Mouse (Mus musculus) neutrophil, adult 5-6 weeks (primary cell): ENCODE measurements around the gene Pik3cd. TPM values are rescaled to one million over a fixed set of nuclear protein-coding genes. Genes with fewer than 3 reads are reported as not detected.
A peak's percentile ranks its signal among the peaks of the same experiment; 100 is the strongest.

Experiments
- ATAC-seq: fragments of 151-379, 151-347 bp; 2 replicates; pipeline ENCODE4 v1.8.0; 2017; ENCODE audit warnings: mild to moderate bottlenecking, moderate TSS enrichment; ENCODE audit not compliant: insufficient number of reproducible peaks, poor library complexity, low FRiP score, severe bottlenecking; ENCODE audit errors: extremely low read depth
- total RNA-seq: library from RNA; stranded (forward); fragments of 200-1000 nt; gene quantifications from 2 replicates; pipeline ENCODE4 v1.2.3, GENCODE M21; 2017

The Pik3cd gene
- total RNA-seq, 1 experiment from 2014 or later, result 255 TPM

- ATAC-seq, result no peak
These were observed 25.3 kb upstream of the Pik3cd start for GRCm38 (mm10) chr4:149727636-149728035.

DNA sequence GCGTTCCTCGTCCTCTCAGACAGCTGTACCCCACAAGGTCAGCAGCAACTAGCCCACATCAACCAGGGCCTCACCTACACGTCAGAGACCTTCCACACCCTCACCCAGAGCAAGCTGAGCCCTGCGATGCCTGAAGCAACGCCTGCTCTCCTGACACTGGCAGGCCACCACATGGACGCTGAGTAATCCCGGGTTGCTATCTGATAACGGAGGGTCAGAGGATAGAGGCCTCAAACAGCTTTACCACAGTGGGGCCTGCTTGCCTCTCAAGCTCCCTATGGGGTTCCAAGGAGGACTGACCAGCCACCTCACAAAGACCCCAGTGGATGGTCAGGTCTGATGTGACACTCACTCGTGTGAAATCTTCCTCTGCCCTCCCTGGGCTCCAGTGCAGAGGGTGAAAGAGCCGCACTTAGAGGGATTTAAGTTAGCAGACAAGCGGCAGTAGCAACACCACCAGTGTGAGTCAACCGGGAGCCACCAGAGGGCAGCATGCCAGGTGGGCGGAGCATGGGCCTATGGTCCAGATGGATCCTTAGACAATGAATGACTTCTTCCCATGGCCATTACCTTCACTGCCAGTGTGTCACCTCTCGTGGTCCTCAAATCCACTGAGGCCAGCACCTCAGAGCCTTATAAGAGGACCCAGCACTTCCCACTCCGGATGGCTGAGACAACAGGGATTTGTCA lies 23.4 kb upstream of the Pik3cd start:
- ATAC-seq, result peak; percentile 30; the same call in 1 of the 2 replicates

GRCm38 (mm10) chr4:149724916-149725470 lies 22.6 kb upstream of the Pik3cd start:
- ATAC-seq, result no peak

- peak; percentile 40; the same call in 1 of the 2 replicates for ATAC-seq
These were observed 21.7 kb upstream of the Pik3cd start for GRCm38 (mm10) chr4:149723855-149724731.

DNA sequence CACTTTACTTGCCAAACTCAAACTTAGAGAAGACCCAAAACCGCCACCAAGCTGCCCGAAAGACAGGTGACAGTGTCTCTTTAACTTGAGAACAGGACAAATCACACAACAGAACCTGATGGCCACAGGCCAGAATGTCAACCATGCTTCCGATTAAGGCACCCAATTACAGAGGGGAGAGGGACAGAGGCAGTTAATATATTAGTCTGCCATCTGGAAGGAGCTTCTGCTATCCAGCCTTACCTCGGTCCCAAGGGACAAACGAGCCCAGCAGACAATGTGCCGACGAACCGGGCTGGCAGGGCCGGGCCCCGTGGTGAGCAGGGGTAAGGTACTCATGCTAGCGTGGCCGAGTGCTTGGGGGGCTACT lies 20.6 kb upstream of the Pik3cd start:
- ATAC-seq, result no peak

- ATAC-seq, result no peak
These were observed 20.0 kb upstream of the Pik3cd start for GRCm38 (mm10) chr4:149722104-149723020.

DNA sequence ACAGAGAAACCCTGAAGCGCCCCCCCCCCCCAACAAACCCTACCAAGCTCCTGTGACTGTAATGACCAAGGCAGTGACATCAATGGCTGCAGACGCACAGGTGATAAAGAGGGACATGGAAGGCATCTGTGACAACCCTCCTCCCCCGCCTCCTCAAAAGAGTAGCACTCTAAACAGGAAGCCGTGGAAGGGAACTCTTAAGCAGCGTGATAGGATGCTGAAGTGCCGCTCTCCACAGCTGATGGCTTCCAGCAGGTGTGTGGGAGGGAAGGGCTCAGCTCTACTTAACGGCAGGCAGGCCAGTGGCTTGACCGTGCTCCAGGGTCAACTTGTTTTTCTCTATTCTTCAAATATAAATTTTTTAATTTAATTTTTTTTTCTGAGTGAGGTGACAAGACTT lies 18.8 kb upstream of the Pik3cd start:
- no peak for ATAC-seq

DNA sequence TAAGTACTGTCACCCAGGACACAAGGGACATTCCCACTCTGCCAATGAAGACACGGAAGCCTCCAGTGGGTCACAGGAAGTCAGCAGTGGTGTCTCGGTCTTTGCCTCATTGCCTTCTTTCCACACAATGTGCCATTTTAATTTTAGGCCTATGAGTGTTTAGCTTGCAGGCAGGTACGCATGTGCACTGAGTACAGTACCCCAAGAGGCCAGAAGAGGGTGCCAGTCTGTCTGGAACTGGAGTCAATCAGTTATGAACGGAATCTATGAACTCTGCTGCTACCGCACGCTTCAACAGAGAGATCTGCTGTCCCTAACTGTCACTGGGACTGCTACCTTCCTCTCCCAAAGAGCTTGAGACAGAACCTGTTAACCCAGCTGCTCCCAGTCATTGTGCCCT lies 17.3 kb upstream of the Pik3cd start:
- no peak for ATAC-seq

GRCm38 (mm10) chr4:149714542-149714941 lies 12.2 kb upstream of the Pik3cd start:
- no peak for ATAC-seq

DNA sequence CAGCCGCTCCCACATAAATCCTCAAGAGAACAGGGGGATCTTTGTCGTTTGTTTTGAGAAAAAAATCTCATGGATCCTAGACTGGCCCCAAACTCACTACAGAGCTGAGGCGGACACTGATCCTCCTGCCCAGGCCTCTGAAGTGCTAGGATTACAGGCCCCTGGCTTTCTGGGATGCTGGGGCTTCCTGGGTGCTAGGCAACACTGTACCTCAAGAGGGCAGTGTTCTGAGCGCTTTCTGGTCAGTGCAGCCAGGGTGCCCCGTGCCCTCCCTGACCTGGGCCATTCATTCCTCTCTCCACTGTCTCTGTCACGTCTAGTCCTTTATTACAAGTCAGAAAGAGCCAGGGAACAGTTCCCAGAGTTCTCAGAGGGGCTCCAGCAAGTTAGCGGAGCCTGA lies 9.6 kb upstream of the Pik3cd start:
- ATAC-seq, result no peak; the same call in 1 of the 2 replicates

DNA sequence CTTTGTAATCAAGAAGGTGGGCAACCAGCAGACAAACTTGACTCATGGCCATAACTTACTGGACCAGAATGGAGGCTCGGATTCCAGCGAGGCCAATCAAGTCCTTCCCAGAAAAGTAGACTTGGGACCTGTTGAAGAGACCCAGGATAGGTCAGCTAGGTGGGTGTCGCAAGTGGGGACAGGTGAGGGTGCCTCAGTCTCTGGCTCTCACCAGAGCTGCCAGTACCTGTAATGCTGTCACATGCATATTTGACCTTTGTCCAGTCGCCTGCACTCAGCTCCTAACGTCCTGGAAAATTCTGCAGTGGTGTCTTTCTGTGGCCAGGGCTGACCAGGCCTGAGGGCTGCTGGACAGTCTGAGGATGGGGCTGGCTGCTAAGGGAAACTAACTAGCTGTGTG lies 9.1 kb upstream of the Pik3cd start:
- no peak for ATAC-seq

DNA sequence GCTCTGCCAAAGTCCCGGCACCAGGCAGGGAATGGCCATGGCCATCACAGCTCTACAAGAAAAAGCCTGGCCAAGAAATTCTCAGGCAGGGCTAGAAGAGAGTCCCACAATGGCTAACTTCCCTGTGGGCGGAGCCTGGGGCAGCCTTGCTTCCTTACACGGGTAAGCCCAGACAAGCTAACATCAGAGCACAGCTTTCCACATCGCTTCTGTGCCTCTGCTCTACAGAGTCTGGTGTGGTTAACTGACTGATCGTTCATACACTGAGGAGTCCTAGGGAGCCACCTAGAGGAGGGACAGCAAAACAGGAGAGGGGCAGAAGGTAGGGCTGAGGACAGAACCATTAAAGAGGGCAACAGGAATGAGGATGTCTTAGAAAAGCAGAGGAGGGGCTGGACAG lies 8.1 kb upstream of the Pik3cd start:
- peak; percentile 97 for ATAC-seq

- no peak; the same call in 1 of the 2 replicates for ATAC-seq
These were observed 3.6 kb upstream of the Pik3cd start for GRCm38 (mm10) chr4:149705941-149706340.

- ATAC-seq, result no peak
These were observed 2.9 kb upstream of the Pik3cd start for GRCm38 (mm10) chr4:149705298-149705697.

DNA sequence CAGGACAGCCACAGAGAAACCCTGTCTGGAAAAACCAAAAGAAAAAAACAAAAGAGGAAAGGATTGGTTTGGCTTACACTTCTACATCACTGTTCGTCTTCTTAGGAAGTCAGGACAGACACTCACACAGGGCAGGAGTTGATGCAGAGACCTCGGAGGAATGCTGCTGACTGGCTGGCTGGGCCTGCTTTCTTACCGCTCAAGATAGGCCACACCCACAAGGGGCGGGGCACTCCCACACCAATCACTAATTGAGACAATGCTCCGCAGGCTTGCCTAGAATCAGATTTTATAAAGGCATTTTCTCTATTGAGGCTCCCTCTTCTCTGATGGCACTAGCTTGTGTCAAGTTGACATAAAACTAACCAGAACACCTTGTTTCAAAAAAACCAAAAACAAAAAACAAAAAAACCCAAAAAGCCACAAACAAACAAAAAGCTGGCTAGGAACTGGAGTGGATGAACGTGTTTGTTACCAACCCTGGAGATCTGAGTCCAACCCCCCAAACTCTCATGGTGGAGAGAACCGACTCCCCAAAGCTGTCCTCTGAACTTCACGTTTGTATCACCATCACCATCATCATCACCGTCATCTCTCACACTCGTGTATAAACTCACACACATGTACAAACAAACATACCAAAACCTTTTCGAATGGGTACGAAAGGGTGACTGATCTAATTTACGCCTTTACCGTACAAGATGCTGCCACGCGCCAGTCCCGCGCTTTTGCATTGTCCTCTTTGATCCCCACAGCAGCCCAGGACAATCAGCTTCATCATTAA lies 753 bp downstream of the Pik3cd start:
- peak; percentile 37 for ATAC-seq

DNA sequence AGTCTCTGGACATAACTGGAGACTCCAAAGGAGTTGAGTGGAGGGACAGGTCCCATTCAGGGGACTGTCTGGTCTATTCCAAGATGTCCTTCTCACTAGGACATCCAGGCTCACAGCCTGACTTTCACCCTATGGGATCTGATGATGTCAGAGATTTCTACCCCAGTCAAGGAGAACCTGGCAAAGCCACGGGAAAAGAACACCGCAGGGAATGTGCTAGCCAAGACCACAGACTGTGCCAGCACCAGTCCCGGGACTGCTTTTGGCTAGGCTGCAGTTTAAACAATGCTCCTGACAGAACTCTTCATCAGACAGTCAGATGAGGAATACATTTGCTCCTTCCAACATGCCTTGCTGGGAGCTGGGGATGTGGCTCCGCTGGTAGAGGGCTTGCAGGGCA lies 2.4 kb downstream of the Pik3cd start:
- ATAC-seq, result no peak

DNA sequence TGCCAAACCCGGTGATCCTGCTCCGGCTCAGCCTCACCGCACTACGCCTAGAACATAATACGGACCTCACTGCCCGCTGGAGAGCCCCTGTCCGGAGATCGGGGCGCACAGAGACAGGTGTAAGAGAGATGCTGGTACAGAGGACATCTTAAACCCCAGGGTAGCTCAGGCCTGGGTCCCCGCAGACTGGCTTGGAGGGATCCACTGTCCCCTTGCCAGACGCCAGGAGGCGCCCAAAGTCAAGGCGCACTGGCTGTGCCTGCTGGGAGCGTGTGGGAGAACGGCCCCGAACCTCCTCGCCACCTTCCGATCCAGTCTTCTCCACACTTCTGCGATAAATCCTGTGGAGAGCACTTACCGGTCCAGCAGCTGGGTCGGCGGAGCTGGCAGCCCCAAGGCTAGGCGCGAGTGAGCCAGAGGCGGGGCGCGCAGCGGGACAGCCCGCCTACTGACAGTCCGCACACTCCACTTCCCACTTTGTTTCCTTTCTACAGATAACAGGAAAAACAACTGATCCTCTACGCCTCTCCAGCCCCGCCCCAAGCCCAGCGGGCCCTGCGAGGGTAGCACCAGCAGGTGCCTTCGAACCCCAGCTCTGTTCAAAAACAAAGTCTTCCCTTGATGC lies 4.1 kb downstream of the Pik3cd start:
- peak; percentile 24 for ATAC-seq
